Mouse (Mus musculus): ENCODE data around the gene Rarres2. TPM values are rescaled to one million over a fixed set of nuclear protein-coding genes. Genes with fewer than 3 reads are reported as not detected.

Rarres2 gene
- total RNA-seq, 2 experiments from 2014 or later: 12.3 to 12.8 TPM

- intact Hi-C loops (cut with DNase I): loop anchor here (1.0 to 2.0 kb wide), 3 partner anchors 17 to 72 kb away; partner anchors contain the start of genes AI854703 and Atp6v0e2
- H3K4me3 ChIP-seq: peak within 1 kb of the TSS; percentile 74
- peak; percentile 97 to 98 for DNase-seq (ENCODE audit: extremely low spot score in 1 of 2, low spot score in 2 of 2)
- H3K27ac ChIP-seq: peak within 1 kb of the TSS; percentile 100
- no peak for TF ChIP-seq CTCF (IDR thresholded peaks at IDR 0.05)
These were observed 18.1 kb downstream of the Rarres2 start, which contains the start of gene Lrrc61 for GRCm38 (mm10) chr6:48554280-48555103. TSS of gene Lrrc61 (plus strand) at chr6:48554796.

GRCm38 (mm10) chr6:48553819-48554218 is 18.8 kb downstream of the Rarres2 start:
- intact Hi-C loops (cut with DNase I): loop anchor here (1.0 to 2.0 kb wide), 3 partner anchors 17 to 73 kb away; partner anchors contain the start of genes AI854703 and Atp6v0e2
- DNase-seq (ENCODE audit: extremely low spot score in 1 of 2, low spot score in 2 of 2): no peak
- Histone ChIP-seq H3K27ac (peak overlapping the region; percentile 100), H3K4me3 (peak overlapping the region; percentile 74)
- TF ChIP-seq CTCF (IDR thresholded peaks at IDR 0.05): no peak

GRCm38 (mm10) chr6:48552918-48553317 is 19.7 kb downstream of the Rarres2 start:
- intact Hi-C loops (cut with DNase I): no loop called here
- TF ChIP-seq CTCF (IDR thresholded peaks at IDR 0.05): no peak
- H3K4me3 ChIP-seq: no peak overlapping the region
- no peak overlapping the region for H3K27ac ChIP-seq
- no peak for DNase-seq (ENCODE audit: extremely low spot score in 1 of 2, low spot score in 2 of 2)

GRCm38 (mm10) chr6:48548314-48548713 is 24.3 kb downstream of the Rarres2 start:
- TF ChIP-seq CTCF (IDR thresholded peaks at IDR 0.05): no peak
- intact Hi-C loops (cut with DNase I): no loop called here
- Histone ChIP-seq H3K4me3 (no peak overlapping the region), H3K27ac (no peak overlapping the region)
- DNase-seq (ENCODE audit: extremely low spot score in 1 of 2, low spot score in 2 of 2): no peak

GRCm38 (mm10) chr6:48546858-48547257 is 25.7 kb downstream of the Rarres2 start:
- Histone ChIP-seq H3K27ac (no peak overlapping the region), H3K4me3 (no peak overlapping the region)
- no peak for TF ChIP-seq CTCF (IDR thresholded peaks at IDR 0.05)
- DNase-seq (ENCODE audit: extremely low spot score in 1 of 2, low spot score in 2 of 2): no peak
- intact Hi-C loops (cut with DNase I): no loop called here

GRCm38 (mm10) chr6:48546271-48546670 is 26.3 kb downstream of the Rarres2 start:
- intact Hi-C loops (cut with DNase I): no loop called here
- DNase-seq (ENCODE audit: extremely low spot score in 1 of 2, low spot score in 2 of 2): no peak
- peak; percentile 29 for TF ChIP-seq CTCF (IDR thresholded peaks at IDR 0.05)

GRCm38 (mm10) chr6:48545251-48545650 is 27.3 kb downstream of the Rarres2 start:
- no peak overlapping the region for H3K4me3 ChIP-seq
- DNase-seq (ENCODE audit: extremely low spot score in 1 of 2, low spot score in 2 of 2): no peak
- TF ChIP-seq CTCF (IDR thresholded peaks at IDR 0.05): no peak
- intact Hi-C loops (cut with DNase I): no loop called here
- H3K27ac ChIP-seq: no peak overlapping the region

More at GRCm38 (mm10) chr6:48546271-48546670, 26.3 kb downstream of the Rarres2 start:
- H3K4me3 ChIP-seq: no peak overlapping the region
- no peak overlapping the region for H3K27ac ChIP-seq

GRCm38 (mm10) chr6:48542631-48543030 is 30.0 kb downstream of the Rarres2 start:
- TF ChIP-seq CTCF (IDR thresholded peaks at IDR 0.05): no peak
- no peak overlapping the region for H3K27ac ChIP-seq
- intact Hi-C loops (cut with DNase I): loop anchor here (5.0 kb wide), 1 partner anchor 100 kb away; no protein-coding TSS in a partner anchor
- no peak for DNase-seq (ENCODE audit: extremely low spot score in 1 of 2, low spot score in 2 of 2)
- H3K4me3 ChIP-seq: no peak overlapping the region

GRCm38 (mm10) chr6:48541560-48542450 is 30.8 kb downstream of the Rarres2 start:
- no peak for TF ChIP-seq CTCF (IDR thresholded peaks at IDR 0.05)
- Histone ChIP-seq H3K4me3 (no peak overlapping the region), H3K27ac (no peak overlapping the region)
- intact Hi-C loops (cut with DNase I): loop anchor here (5.0 kb wide), 1 partner anchor 100 kb away; no protein-coding TSS in a partner anchor
- no peak for DNase-seq (ENCODE audit: extremely low spot score in 1 of 2, low spot score in 2 of 2)

- intact Hi-C loops (cut with DNase I): loop anchor here (5.0 kb wide), 1 partner anchor 102 kb away; no protein-coding TSS in a partner anchor
- DNase-seq (ENCODE audit: extremely low spot score in 1 of 2, low spot score in 2 of 2): no peak
- Histone ChIP-seq H3K27ac (no peak overlapping the region), H3K4me3 (no peak overlapping the region)
- TF ChIP-seq CTCF (IDR thresholded peaks at IDR 0.05): no peak
These were observed 31.9 kb downstream of the Rarres2 start for GRCm38 (mm10) chr6:48540721-48541120.

GRCm38 (mm10) chr6:48539860-48540259 is 32.7 kb downstream of the Rarres2 start:
- no peak for TF ChIP-seq CTCF (IDR thresholded peaks at IDR 0.05)
- intact Hi-C loops (cut with DNase I): loop anchor here (5.0 kb wide), 3 partner anchors 93 to 143 kb away; partner anchors contain the start of genes Krba1, Sspo and Zfp467
- Histone ChIP-seq H3K4me3 (0 out of 2 replicates have a peak overlapping the region, but pooled peaks have one; percentile 17), H3K27ac (no peak overlapping the region; the same call in 1 of the 2 replicates)
- DNase-seq (ENCODE audit: extremely low spot score in 1 of 2, low spot score in 2 of 2): no peak
